Mouse (Mus musculus) left cerebral cortex, adult 9 months (tissue): ENCODE data around the gene Midn.

Experiments used
- DNase-seq, 2 experiments: peaks; one replicate each; pipeline ENCODE4 v3.0.0; 2022; ENCODE audit warnings: low spot score in 2 of 2

Gene Midn

GRCm38 (mm10) chr10:80193976-80194375, 45.9 kb downstream of the Midn start:
- DNase-seq, result no peak

GRCm38 (mm10) chr10:80194441-80194840, 46.4 kb downstream of the Midn start:
- no peak for DNase-seq

GRCm38 (mm10) chr10:80196167-80196566, 48.1 kb downstream of the Midn start:
- no peak for DNase-seq

GRCm38 (mm10) chr10:80196778-80197581, 48.9 kb downstream of the Midn start:
- DNase-seq, result no peak

- DNase-seq, result peak in 1 of 2 experiments; percentile 85
Observed at GRCm38 (mm10) chr10:80199440-80200008, 51.5 kb downstream of the Midn start.

- no peak for DNase-seq
Observed at GRCm38 (mm10) chr10:80200485-80200884, 52.4 kb downstream of the Midn start.

- no peak for DNase-seq
Observed at GRCm38 (mm10) chr10:80204055-80204454, 56.0 kb downstream of the Midn start.

GRCm38 (mm10) chr10:80207201-80207600, 59.1 kb downstream of the Midn start:
- no peak for DNase-seq

GRCm38 (mm10) chr10:80207676-80208075, 59.6 kb downstream of the Midn start:
- no peak for DNase-seq
